In genomic region chr7:29918062-29918453, GRCm38 (mm10) we compare ENCODE assay signal across 17 mouse cellular contexts. TPM values are rescaled to one million over a fixed set of nuclear protein-coding genes. Genes with fewer than 3 reads are reported as not detected.
DNase-seq lines count a peak whose midpoint lies in the region; ATAC-seq and TF ChIP-seq lines count a peak whose summit lies in the region.
"Had no signal": no experiment of that assay in that cellular context is flagged by ENCODE, and none has a peak within 500 bp of the region (broad histone marks: within the 10 kb centered on the region; RNA-seq: fewer than 3 reads in every experiment).

No protein-coding gene starts in this region.

- ATAC-seq in embryonic facial prominence, embryonic 14.5 days (ENCODE audit: low read depth), result no peak
- no peak for ATAC-seq in kidney, postnatal 0 days (replicated peaks; ENCODE audit: low FRiP score, low read depth)
- ATAC-seq in heart, embryonic 13.5 days (ENCODE audit: extremely low read depth, insufficient number of reproducible peaks, low FRiP score, low TSS enrichment), result no peak
- ATAC-seq in lung, postnatal 0 days, result peak; percentile 85
- ATAC-seq in midbrain, embryonic 13.5 days, result no peak
- no peak for ATAC-seq in forebrain, embryonic 15.5 days (replicated peaks)
- ATAC-seq: forebrain, embryonic 14.5 days; intestine, embryonic 15.5 days had no signal

- H3K36me3 ChIP-seq in embryonic facial prominence, embryonic 14.5 days (ENCODE audit: control insufficient read depth, insufficient read depth, low read length), result peaks cover 42% of the 10 kb centered on the region
- H3K36me3 ChIP-seq in embryonic facial prominence, embryonic 10.5 days (replicated peaks), result peaks cover 47% of the 10 kb centered on the region
- H3K36me3 ChIP-seq in kidney, postnatal 0 days (ENCODE audit: insufficient read depth, low read length), result peaks cover 28% of the 10 kb centered on the region
- H3K36me3 ChIP-seq in heart, embryonic 13.5 days, result peaks cover 40% of the 10 kb centered on the region
- peaks cover 27% of the 10 kb centered on the region for H3K36me3 ChIP-seq in lung, postnatal 0 days (ENCODE audit: insufficient read depth, low read length)
- H3K36me3 ChIP-seq in midbrain, embryonic 13.5 days, result peaks cover 40% of the 10 kb centered on the region
- peaks cover 33% of the 10 kb centered on the region for H3K36me3 ChIP-seq in forebrain, embryonic 15.5 days

- no peaks in the 10 kb centered on the region for H3K4me1 ChIP-seq in embryonic facial prominence, embryonic 14.5 days (ENCODE audit: control insufficient read depth, insufficient read depth, low read length)
- H3K4me1 ChIP-seq in embryonic facial prominence, embryonic 10.5 days, result peaks cover 8% of the 10 kb centered on the region
- H3K4me1 ChIP-seq in kidney, postnatal 0 days (replicated peaks; ENCODE audit: insufficient read depth, low read length), result no peaks in the 10 kb centered on the region
- peaks cover 10% of the 10 kb centered on the region; the same call in 1 of the 2 replicates for H3K4me1 ChIP-seq in heart, embryonic 13.5 days
- H3K4me1 ChIP-seq in lung, postnatal 0 days (ENCODE audit: insufficient read depth, low read depth, low read length), result no peaks in the 10 kb centered on the region
- H3K4me1 ChIP-seq in midbrain, embryonic 13.5 days (replicated peaks), result no peaks in the 10 kb centered on the region
- H3K4me1 ChIP-seq in forebrain, embryonic 15.5 days, result no peaks in the 10 kb centered on the region
- H3K4me1 ChIP-seq: hindbrain, embryonic 12.5 days; intestine, embryonic 15.5 days; megakaryocyte, embryonic 14.5 days; neural tube, embryonic 15.5 days had no signal

- no peak overlapping the region for H3K27ac ChIP-seq in embryonic facial prominence, embryonic 14.5 days (replicated peaks; ENCODE audit: low read depth, low read length)
- no peak overlapping the region for H3K27ac ChIP-seq in embryonic facial prominence, embryonic 10.5 days (replicated peaks)
- 0 out of 2 replicates have a peak overlapping the region, but pooled peaks have one; percentile 28 for H3K27ac ChIP-seq in kidney, postnatal 0 days
- peak overlapping the region; percentile 83 for H3K27ac ChIP-seq in heart, embryonic 13.5 days (replicated peaks)
- H3K27ac ChIP-seq in lung, postnatal 0 days (ENCODE audit: low read length), result no peak overlapping the region
- no peak overlapping the region for H3K27ac ChIP-seq in midbrain, embryonic 13.5 days
- H3K27ac ChIP-seq in forebrain, embryonic 15.5 days (replicated peaks), result no peak overlapping the region
- H3K27ac ChIP-seq: hindbrain, embryonic 12.5 days; intestine, embryonic 15.5 days; liver, embryonic 14.5 days; neural tube, embryonic 15.5 days had no signal

- no peak for TF ChIP-seq CTCF in kidney, postnatal 0 days (IDR thresholded peaks at IDR 0.05; ENCODE audit: low read depth)
- TF ChIP-seq CTCF in lung, postnatal 0 days (IDR thresholded peaks at IDR 0.05), result no peak

- H3K4me3 ChIP-seq in embryonic facial prominence, embryonic 14.5 days (ENCODE audit: low read depth, low read length), result no peak overlapping the region
- no peak overlapping the region for H3K4me3 ChIP-seq in embryonic facial prominence, embryonic 10.5 days
- no peak overlapping the region for H3K4me3 ChIP-seq in kidney, postnatal 0 days (replicated peaks; ENCODE audit: low read depth, low read length)
- no peak overlapping the region for H3K4me3 ChIP-seq in heart, embryonic 13.5 days
- H3K4me3 ChIP-seq in lung, postnatal 0 days (ENCODE audit: low read depth, low read length), result no peak overlapping the region
- H3K4me3 ChIP-seq in midbrain, embryonic 13.5 days (replicated peaks), result no peak overlapping the region
- H3K4me3 ChIP-seq in forebrain, embryonic 15.5 days, result no peak overlapping the region
- H3K4me3 ChIP-seq: hindbrain, embryonic 12.5 days; intestine, embryonic 15.5 days; megakaryocyte, embryonic 14.5 days; neural tube, embryonic 15.5 days had no signal

- H3K9me3 ChIP-seq in embryonic facial prominence, embryonic 14.5 days (ENCODE audit: control insufficient read depth, low read length), result peaks cover 12% of the 10 kb centered on the region
- H3K9me3 ChIP-seq in embryonic facial prominence, embryonic 10.5 days, result peaks cover 13% of the 10 kb centered on the region; the same call in 1 of the 2 replicates
- H3K9me3 ChIP-seq in kidney, postnatal 0 days (replicated peaks; ENCODE audit: low read length), result no peaks in the 10 kb centered on the region
- peaks cover 15% of the 10 kb centered on the region; the same call in 1 of the 2 replicates for H3K9me3 ChIP-seq in heart, embryonic 13.5 days
- H3K9me3 ChIP-seq in lung, postnatal 0 days (ENCODE audit: low read length), result no peaks in the 10 kb centered on the region
- H3K9me3 ChIP-seq in midbrain, embryonic 13.5 days, result no peaks in the 10 kb centered on the region
- H3K9me3 ChIP-seq in forebrain, embryonic 15.5 days, result no peaks in the 10 kb centered on the region
- H3K9me3 ChIP-seq: hindbrain, embryonic 12.5 days; intestine, embryonic 15.5 days; neural tube, embryonic 15.5 days had no signal

- 77% methylated on average over 4 of the region's 4 CpGs for WGBS in embryonic facial prominence, embryonic 14.5 days
- WGBS in embryonic facial prominence, embryonic 10.5 days, result 91% methylated on average over 4 of the region's 4 CpGs
- 86% methylated on average over 4 of the region's 4 CpGs for WGBS in kidney, postnatal 0 days
- 80% methylated on average over 4 of the region's 4 CpGs for WGBS in heart, embryonic 13.5 days
- WGBS in lung, postnatal 0 days, result 56% methylated on average over 4 of the region's 4 CpGs
- 94% methylated on average over 4 of the region's 4 CpGs for WGBS in midbrain, embryonic 13.5 days
- 84% methylated on average over 4 of the region's 4 CpGs for WGBS in forebrain, embryonic 15.5 days

- peak; percentile 35 for DNase-seq in embryonic facial prominence, embryonic 14.5 days (ENCODE audit: low spot score)
- DNase-seq in embryonic facial prominence, embryonic 10.5 days (ENCODE audit: low spot score), result no peak
- no peak for DNase-seq in kidney, postnatal 0 days (ENCODE audit: low spot score)
- DNase-seq in kidney, adult 18-20 months, result no peak
- DNase-seq in lung, postnatal 0 days (ENCODE audit: low spot score), result peak; percentile 82
- DNase-seq: adrenal gland, postnatal 14 days; cerebellum, adult 9-10 months; retina, postnatal 1 day had no signal

- no peak overlapping the region for H3K9ac ChIP-seq in embryonic facial prominence, embryonic 14.5 days (ENCODE audit: low read depth, low read length)
- no peak overlapping the region for H3K9ac ChIP-seq in kidney, postnatal 0 days (ENCODE audit: low read depth, low read length)
- H3K9ac ChIP-seq in heart, embryonic 13.5 days, result peak overlapping the region; percentile 54; the same call in 1 of the 2 replicates
- no peak overlapping the region for H3K9ac ChIP-seq in lung, postnatal 0 days (replicated peaks; ENCODE audit: low read depth)
- no peak overlapping the region for H3K9ac ChIP-seq in midbrain, embryonic 13.5 days (replicated peaks)
- no peak overlapping the region for H3K9ac ChIP-seq in forebrain, embryonic 15.5 days (replicated peaks)
- H3K9ac ChIP-seq: hindbrain, embryonic 12.5 days; intestine, embryonic 15.5 days; liver, embryonic 14.5 days; neural tube, embryonic 15.5 days had no signal

- H3K27me3 ChIP-seq in embryonic facial prominence, embryonic 14.5 days (replicated peaks; ENCODE audit: control insufficient read depth, insufficient read depth, low read length), result no peaks in the 10 kb centered on the region
- no peaks in the 10 kb centered on the region for H3K27me3 ChIP-seq in embryonic facial prominence, embryonic 10.5 days (replicated peaks; ENCODE audit: low read depth, poor library complexity, severe bottlenecking)
- no peaks in the 10 kb centered on the region for H3K27me3 ChIP-seq in kidney, postnatal 0 days (ENCODE audit: insufficient read depth, low read length)
- H3K27me3 ChIP-seq in heart, embryonic 13.5 days (replicated peaks), result no peaks in the 10 kb centered on the region
- H3K27me3 ChIP-seq in lung, postnatal 0 days (replicated peaks; ENCODE audit: insufficient read depth, low read length), result no peaks in the 10 kb centered on the region
- H3K27me3 ChIP-seq in midbrain, embryonic 13.5 days, result no peaks in the 10 kb centered on the region
- H3K27me3 ChIP-seq in forebrain, embryonic 15.5 days, result no peaks in the 10 kb centered on the region
- H3K27me3 ChIP-seq: hindbrain, embryonic 12.5 days; intestine, embryonic 15.5 days; megakaryocyte, embryonic 14.5 days; neural tube, embryonic 15.5 days had no signal

- 0 out of 2 replicates have a peak, but pooled peaks have one; percentile 20 for TF ChIP-seq EP300 in lung, postnatal 0 days (IDR thresholded peaks at IDR 0.05)

- no peak overlapping the region for H3K4me2 ChIP-seq in embryonic facial prominence, embryonic 14.5 days (ENCODE audit: low read depth, low read length)
- H3K4me2 ChIP-seq in kidney, postnatal 0 days (ENCODE audit: low read length), result no peak overlapping the region
- peak overlapping the region; percentile 43 for H3K4me2 ChIP-seq in heart, embryonic 13.5 days
- no peak overlapping the region for H3K4me2 ChIP-seq in lung, postnatal 0 days (replicated peaks; ENCODE audit: low read depth, low read length)
- no peak overlapping the region for H3K4me2 ChIP-seq in midbrain, embryonic 13.5 days (replicated peaks)
- no peak overlapping the region for H3K4me2 ChIP-seq in forebrain, embryonic 15.5 days (replicated peaks)
- H3K4me2 ChIP-seq: hindbrain, embryonic 12.5 days; intestine, embryonic 15.5 days; neural tube, embryonic 15.5 days had no signal

RNA-seq across cellular contexts. Expression of gene Zfp383, which starts 10.0 kb away (rescaled TPM):
- polyA plus RNA-seq in embryonic facial prominence, embryonic 14.5 days (2014; fragmentation: Nextera tagmentation; extraction: Ambion mirVana), result 9.9 and 10.1 TPM in 2 replicates
- 4.6 and 6.3 TPM in 2 replicates for polyA plus RNA-seq in embryonic facial prominence, embryonic 10.5 days (2016; fragmentation: Nextera tagmentation; extraction: Ambion mirVana)
- 3.9 and 4.7 TPM in 2 replicates for polyA plus RNA-seq in kidney, postnatal 0 days (2015; fragmentation: Nextera tagmentation; extraction: Ambion mirVana)
- 3.2 and 3.3 TPM in 2 replicates for polyA plus RNA-seq in heart, embryonic 13.5 days (2015; fragmentation: Nextera tagmentation; extraction: Ambion mirVana)
- 3.4 and 3.7 TPM in 2 replicates for polyA plus RNA-seq in lung, postnatal 0 days (2015; fragmentation: Nextera tagmentation; extraction: Ambion mirVana)
- polyA plus RNA-seq in midbrain, embryonic 13.5 days (2015; fragmentation: Nextera tagmentation; extraction: Ambion mirVana), result 8.7 and 8.9 TPM in 2 replicates
- polyA plus RNA-seq in forebrain, embryonic 15.5 days (2015; fragmentation: Nextera tagmentation; extraction: Ambion mirVana), result 6.5 and 6.6 TPM in 2 replicates

RNA-seq across cellular contexts. Expression of gene Zfp27, which starts 11.7 kb away (rescaled TPM):
- polyA plus RNA-seq in embryonic facial prominence, embryonic 14.5 days (2014; fragmentation: Nextera tagmentation; extraction: Ambion mirVana), result 12.0 and 13.7 TPM in 2 replicates
- 9.5 and 10.0 TPM in 2 replicates for polyA plus RNA-seq in embryonic facial prominence, embryonic 10.5 days (2016; fragmentation: Nextera tagmentation; extraction: Ambion mirVana)
- 7.7 and 7.8 TPM in 2 replicates for polyA plus RNA-seq in kidney, postnatal 0 days (2015; fragmentation: Nextera tagmentation; extraction: Ambion mirVana)
- polyA plus RNA-seq in heart, embryonic 13.5 days (2015; fragmentation: Nextera tagmentation; extraction: Ambion mirVana), result 5.8 and 6.1 TPM in 2 replicates
- polyA plus RNA-seq in lung, postnatal 0 days (2015; fragmentation: Nextera tagmentation; extraction: Ambion mirVana), result 4.2 and 5.0 TPM in 2 replicates
- polyA plus RNA-seq in midbrain, embryonic 13.5 days (2015; fragmentation: Nextera tagmentation; extraction: Ambion mirVana), result 14.8 and 15.6 TPM in 2 replicates
- polyA plus RNA-seq in forebrain, embryonic 15.5 days (2015; fragmentation: Nextera tagmentation; extraction: Ambion mirVana), result 17.0 and 17.7 TPM in 2 replicates

RNA-seq across cellular contexts. Expression of gene Zfp74, which starts 35.8 kb away (rescaled TPM):
- polyA plus RNA-seq in embryonic facial prominence, embryonic 14.5 days (2014; fragmentation: Nextera tagmentation; extraction: Ambion mirVana), result 8.9 and 10.3 TPM in 2 replicates
- 13.9 and 14.7 TPM in 2 replicates for polyA plus RNA-seq in embryonic facial prominence, embryonic 10.5 days (2016; fragmentation: Nextera tagmentation; extraction: Ambion mirVana)
- polyA plus RNA-seq in kidney, postnatal 0 days (2015; fragmentation: Nextera tagmentation; extraction: Ambion mirVana), result 5.6 and 6.7 TPM in 2 replicates
- 7.2 TPM in 2 replicates for polyA plus RNA-seq in heart, embryonic 13.5 days (2015; fragmentation: Nextera tagmentation; extraction: Ambion mirVana)
- polyA plus RNA-seq in lung, postnatal 0 days (2015; fragmentation: Nextera tagmentation; extraction: Ambion mirVana), result 5.1 and 6.7 TPM in 2 replicates
- 19.9 and 20.5 TPM in 2 replicates for polyA plus RNA-seq in midbrain, embryonic 13.5 days (2015; fragmentation: Nextera tagmentation; extraction: Ambion mirVana)
- 19.7 and 25.1 TPM in 2 replicates for polyA plus RNA-seq in forebrain, embryonic 15.5 days (2015; fragmentation: Nextera tagmentation; extraction: Ambion mirVana)

RNA-seq across cellular contexts. Expression of gene Zfp420, which starts 58.3 kb away (rescaled TPM):
- 6.4 and 7.1 TPM in 2 replicates for polyA plus RNA-seq in embryonic facial prominence, embryonic 14.5 days (2014; fragmentation: Nextera tagmentation; extraction: Ambion mirVana)
- 8.1 and 8.6 TPM in 2 replicates for polyA plus RNA-seq in embryonic facial prominence, embryonic 10.5 days (2016; fragmentation: Nextera tagmentation; extraction: Ambion mirVana)
- 5.5 and 5.6 TPM in 2 replicates for polyA plus RNA-seq in kidney, postnatal 0 days (2015; fragmentation: Nextera tagmentation; extraction: Ambion mirVana)
- polyA plus RNA-seq in heart, embryonic 13.5 days (2015; fragmentation: Nextera tagmentation; extraction: Ambion mirVana), result 3.0 and 3.2 TPM in 2 replicates
- polyA plus RNA-seq in lung, postnatal 0 days (2015; fragmentation: Nextera tagmentation; extraction: Ambion mirVana), result 3.3 and 4.0 TPM in 2 replicates
- polyA plus RNA-seq in midbrain, embryonic 13.5 days (2015; fragmentation: Nextera tagmentation; extraction: Ambion mirVana), result 18.3 and 19.9 TPM in 2 replicates
- polyA plus RNA-seq in forebrain, embryonic 15.5 days (2015; fragmentation: Nextera tagmentation; extraction: Ambion mirVana), result 19.0 and 19.3 TPM in 2 replicates

Comparison
In these comparisons a context has a peak if more than half of its experiments do, and no peak if none do; other contexts are left out.
1. DNase-seq: peak in embryonic facial prominence, embryonic 14.5 days (single experiment) and lung, postnatal 0 days (single experiment); none in embryonic facial prominence, embryonic 10.5 days (single experiment), kidney, postnatal 0 days (single experiment) and kidney, adult 18-20 months (single experiment).
2. H3K27ac ChIP-seq: peak in kidney, postnatal 0 days (single experiment) and heart, embryonic 13.5 days (single experiment); none in embryonic facial prominence, embryonic 14.5 days (single experiment), embryonic facial prominence, embryonic 10.5 days (single experiment), lung, postnatal 0 days (single experiment), midbrain, embryonic 13.5 days (single experiment) and forebrain, embryonic 15.5 days (single experiment).